Mouse (Mus musculus): ENCODE data around the gene Aco2.
"Not testable (repeated sequence)": the region's sequence is repeated elsewhere in the genome, so short reads cannot be mapped to it uniquely, and the experiment has no call there.

Gene Aco2

DNA sequence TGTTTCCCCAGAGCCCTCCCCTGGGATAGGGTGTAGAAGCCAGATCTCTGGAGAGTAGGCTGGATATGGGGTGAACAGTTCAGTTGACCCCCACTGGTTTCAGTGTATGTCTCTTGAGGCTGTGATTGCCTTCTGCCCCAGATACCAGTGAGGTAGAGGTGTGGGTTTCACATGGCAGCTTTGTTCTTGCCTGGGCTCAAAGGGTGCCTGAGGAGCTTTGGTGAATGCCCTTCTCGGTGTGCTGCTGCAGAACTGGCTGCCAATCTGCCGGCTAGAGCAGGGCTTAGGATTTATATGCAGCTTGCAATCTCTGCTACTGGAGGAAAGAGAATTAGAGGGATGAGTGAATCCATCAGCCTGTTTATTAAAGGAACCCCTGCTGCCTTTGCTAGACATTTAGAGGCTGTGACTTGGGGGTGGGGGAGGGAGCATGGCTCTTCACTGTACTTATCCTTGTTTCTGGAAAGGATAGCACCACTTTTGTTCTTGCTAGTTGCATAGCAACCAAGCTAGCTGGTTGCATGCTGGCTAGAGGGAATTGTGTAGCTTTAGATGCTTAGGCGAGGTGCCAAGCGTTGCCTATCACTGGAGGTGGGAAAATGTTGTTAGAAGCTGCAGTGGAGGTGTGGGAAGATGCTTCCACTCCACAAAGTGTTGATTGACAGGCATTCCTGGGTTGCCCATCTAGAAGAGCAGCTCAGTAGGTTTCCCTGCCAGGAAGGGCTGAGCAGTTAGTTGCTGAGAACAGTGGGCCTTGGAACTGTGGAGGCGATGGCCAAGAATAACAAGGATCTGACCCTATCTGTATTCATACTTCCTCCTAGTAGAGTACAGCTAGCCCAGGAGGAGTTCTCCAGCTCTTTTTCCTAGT is 7.7 kb downstream of the Aco2 start:
- peak; percentile 81 for DNase-seq

- no peak for DNase-seq
Observed at GRCm38 (mm10) chr15:81882348-81882747, 10.2 kb downstream of the Aco2 start.

- DNase-seq = no peak
Observed at GRCm38 (mm10) chr15:81885418-81885934, 13.4 kb downstream of the Aco2 start.

- DNase-seq = no peak
Observed at GRCm38 (mm10) chr15:81886795-81887550, 14.9 kb downstream of the Aco2 start.

- DNase-seq = no peak
Observed at GRCm38 (mm10) chr15:81889175-81889574, 17.1 kb downstream of the Aco2 start.

DNA sequence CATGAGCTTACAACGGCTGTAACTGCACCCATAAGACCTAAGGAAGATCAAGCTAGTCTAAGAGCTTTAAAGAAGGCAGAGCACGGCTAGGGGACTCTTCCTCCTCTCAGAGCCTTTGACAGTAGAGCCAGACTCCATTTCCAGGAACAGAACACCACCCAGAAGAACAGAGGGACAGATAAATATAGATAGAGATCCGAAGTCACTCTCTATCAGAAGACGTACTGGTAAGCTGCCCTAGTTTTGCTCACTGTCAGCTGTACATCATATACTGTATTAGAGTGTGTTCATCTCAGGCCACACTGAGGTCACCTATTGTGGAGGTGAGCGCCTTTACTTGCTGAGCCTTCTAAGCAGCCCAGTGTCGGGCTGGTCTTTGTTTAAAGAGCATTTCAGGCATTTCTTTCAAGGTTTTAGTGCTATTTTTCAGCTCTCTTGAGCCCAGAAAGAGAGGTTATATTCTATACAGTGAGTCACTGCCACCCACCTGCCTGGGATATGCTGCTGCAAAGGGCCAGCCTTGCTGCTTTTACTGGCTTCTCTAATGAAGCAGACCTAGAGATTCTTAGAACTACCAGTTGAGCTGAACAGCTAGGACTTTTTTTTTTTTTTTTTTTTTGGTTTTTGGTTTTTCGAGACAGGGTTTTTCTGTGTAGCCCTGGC is 19.2 kb downstream of the Aco2 start:
- DNase-seq = peak; percentile 44

- no peak for DNase-seq
Observed at GRCm38 (mm10) chr15:81891822-81892580, 19.9 kb downstream of the Aco2 start.

- DNase-seq = no peak
Observed at GRCm38 (mm10) chr15:81894002-81894401, 21.9 kb downstream of the Aco2 start.

DNA sequence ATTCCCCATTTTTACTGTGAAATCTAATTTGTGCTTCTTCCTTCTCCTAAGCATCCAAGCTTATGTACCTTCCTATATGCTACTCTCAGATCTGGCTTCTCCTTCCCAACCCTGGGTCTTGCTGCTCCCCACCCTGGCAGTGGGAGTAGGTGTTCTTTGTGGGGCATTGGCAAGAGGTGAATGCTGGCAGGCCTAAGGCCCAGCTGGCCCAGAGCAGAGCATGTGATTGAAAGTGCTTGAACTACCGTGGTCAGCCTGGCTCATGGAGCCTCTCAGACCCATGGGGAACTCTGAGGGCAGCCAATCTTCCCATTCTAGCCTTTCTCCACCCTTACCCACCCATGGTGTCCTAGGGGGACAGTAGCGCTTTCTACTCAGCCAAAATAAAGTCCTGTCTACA is 24.3 kb downstream of the Aco2 start:
- DNase-seq = no peak

DNA sequence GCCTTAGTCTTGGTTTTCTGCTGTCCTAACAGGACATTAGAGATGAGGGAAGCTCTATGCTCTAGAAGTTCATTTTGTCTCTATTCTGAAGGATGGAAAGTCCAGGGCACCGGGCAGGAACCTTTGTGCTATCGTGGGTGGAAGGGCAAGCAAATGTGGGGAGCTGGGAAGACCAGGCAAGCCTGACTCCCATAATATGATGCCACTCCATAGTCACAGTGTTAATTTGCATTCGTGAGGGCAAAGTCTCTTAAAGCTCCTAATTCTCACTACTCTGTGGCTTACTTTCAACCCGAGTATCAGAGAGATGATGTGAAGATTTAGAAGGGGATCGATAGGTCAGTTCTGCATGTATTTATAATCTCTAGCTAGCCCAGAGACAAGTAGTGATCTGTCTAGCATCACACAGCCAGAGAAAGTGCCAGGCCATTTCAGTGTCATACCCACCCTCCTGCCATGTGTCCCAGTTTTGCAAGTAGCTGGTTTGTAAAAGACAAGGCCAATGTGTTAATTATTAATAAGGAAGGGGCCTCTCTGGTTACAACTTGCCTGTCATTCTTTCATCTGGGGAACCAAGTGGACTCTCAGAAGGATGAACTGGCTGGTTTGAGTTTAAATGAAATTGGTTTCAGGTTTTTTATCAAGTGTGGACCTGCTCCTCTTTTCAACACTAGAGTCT is 25.6 kb downstream of the Aco2 start:
- DNase-seq = no peak

DNA sequence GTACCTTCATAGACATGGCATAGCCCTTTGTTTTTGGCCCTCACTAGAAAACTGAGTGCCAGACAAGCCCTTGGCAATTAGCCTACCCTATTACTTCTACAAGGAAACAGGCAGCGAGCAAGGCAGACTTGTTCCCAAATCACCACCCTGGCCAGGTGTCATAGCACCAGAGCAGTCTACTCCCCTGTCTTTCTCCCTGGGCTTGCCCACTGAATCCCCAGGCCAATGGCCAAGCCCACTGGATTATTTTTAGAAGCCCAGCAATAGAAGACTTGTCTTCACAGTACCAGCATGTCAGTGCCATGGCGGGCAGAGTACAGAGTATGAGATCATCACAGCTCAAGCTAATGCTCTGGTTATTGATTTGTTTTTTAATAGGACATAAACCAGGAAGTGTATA is 26.6 kb downstream of the Aco2 start:
- DNase-seq = no peak

DNA sequence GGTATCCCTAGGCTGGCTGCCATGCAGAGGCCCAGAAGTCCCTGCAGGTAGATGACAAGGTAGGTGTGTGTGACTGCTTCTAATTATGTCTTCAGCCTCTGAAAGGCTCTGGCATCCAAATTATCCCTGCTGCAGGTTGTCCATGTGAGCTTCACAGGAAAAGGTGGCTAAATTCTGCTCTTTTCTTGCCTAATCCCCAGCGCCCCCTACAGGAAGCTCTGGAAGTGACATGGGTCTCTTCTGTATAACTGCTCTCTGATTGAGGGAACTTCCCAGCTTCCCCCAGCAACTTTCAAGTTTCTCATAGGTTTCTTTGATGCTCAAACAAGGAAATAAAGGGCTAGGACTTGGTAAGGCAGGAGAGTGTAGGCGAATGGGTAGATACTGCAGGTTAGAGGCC is 32.8 kb downstream of the Aco2 start:
- peak; percentile 47 for DNase-seq

- no peak for DNase-seq
Observed at GRCm38 (mm10) chr15:81907953-81908352, 35.8 kb downstream of the Aco2 start.

- DNase-seq = not testable (repeated sequence)
Observed at GRCm38 (mm10) chr15:81908767-81909166, 36.7 kb downstream of the Aco2 start.

DNA sequence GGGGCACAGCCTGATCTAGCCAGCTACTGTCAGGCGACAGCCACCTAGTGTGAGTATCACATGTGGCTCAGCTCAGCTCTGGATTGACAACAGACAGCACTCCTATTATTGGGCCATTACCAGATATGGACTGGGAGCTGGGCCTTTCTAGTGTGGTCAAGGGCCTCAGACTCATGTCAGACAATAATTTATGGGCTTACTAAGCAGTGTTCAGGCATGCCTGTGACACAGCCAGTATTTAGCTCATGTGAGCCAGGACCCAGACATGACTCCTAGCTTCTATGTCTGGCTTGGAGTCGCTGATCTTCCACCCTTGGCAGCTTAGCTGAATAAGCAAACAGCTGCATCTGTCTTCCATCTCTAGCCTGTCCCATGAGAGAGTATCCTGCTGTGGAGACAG is 40.4 kb downstream of the Aco2 start:
- DNase-seq = no peak

DNA sequence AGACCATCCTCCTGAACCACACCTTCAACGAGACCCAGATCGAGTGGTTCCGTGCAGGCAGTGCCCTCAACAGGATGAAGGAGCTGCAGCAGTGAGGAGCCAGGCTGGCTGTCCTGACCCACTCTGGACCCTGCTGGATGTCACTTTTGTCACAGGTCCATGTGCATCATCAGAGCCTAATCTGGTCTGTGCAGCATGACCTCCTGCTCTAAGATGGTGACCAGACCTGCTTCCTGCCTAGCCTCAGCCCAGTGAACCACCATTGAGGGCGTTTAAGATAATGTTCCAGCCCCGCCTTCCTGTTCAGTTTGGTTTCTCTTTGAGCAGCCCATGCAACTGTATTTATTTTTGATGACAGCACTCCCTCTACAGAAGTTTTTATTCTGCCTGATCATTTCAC is 42.6 kb downstream of the Aco2 start:
- no peak for DNase-seq

DNA sequence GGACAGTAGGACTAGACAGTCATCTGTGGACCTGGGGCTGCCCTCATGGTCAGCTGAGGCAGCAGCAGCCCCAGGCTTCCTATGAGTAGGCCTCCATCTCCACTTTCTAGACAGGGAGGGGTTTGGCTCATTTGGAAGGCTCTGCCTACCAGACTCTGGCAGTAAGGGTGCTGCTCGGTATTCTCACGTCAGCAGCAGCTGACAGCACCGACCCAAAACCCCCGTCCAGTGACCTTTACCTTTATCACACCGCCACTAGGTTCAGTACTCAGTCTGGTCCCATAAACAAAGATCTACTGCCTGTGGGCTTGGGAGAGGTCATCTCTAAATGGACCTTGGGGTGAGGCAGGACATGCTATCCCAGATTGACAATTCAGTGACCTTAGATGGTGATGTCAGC is 43.6 kb downstream of the Aco2 start:
- no peak for DNase-seq

- DNase-seq = no peak
Observed at GRCm38 (mm10) chr15:81917201-81917600, 45.1 kb downstream of the Aco2 start.

- peak; percentile 65 for DNase-seq
Observed at GRCm38 (mm10) chr15:81917621-81918463, 45.7 kb downstream of the Aco2 start.

GRCm38 (mm10) chr15:81919062-81919461 is 47.0 kb downstream of the Aco2 start:
- no peak for DNase-seq

Data from right cerebral cortex, postnatal 25 days (tissue).